Mouse (Mus musculus) gastrocnemius, postnatal 36 days (tissue): ENCODE results near the gene Vps45. TPM values are rescaled to one million over a fixed set of nuclear protein-coding genes. Genes with fewer than 3 reads are reported as not detected.

ENCODE experiments used
- DNase-seq, 2 experiments: peaks; one replicate each; pipeline ENCODE4 v3.0.0; 2022
- intact Hi-C: fragments of 180-260 bp; cut with DNase I; formaldehyde crosslinking; loops from one replicate; pipeline ENCODE4 v1.15.1; 2025
- long read RNA-seq, 2 experiments: library from polyadenylated mRNA; stranded (forward); transcript quantifications; one replicate each; pipeline ENCODE4 v2.0.0; 2021
- total RNA-seq, 2 experiments: library from RNA; stranded (reverse); gene quantifications; 2 replicates each; pipeline ENCODE4 v1.2.3; 2021

Gene Vps45
- total RNA-seq = 10 to 100 TPM; 13.4 to 17.5 TPM
- long read RNA-seq, experiment 1, transcript Vps45-203 (2 exons, 266 nt) = major isoform, 6 of 9 reads
- long read RNA-seq, experiment 1, partial matches to known transcripts = 0 of 9 reads
- long read RNA-seq, experiment 1, other reads (novel, unspliced or antisense) = 1 of 9 reads
- long read RNA-seq, experiment 2, transcript Vps45-203 (2 exons, 266 nt) = major isoform, 5 of 9 reads
- long read RNA-seq, experiment 2, partial matches to known transcripts = 1 of 9 reads
- long read RNA-seq, experiment 2, other reads (novel, unspliced or antisense) = 1 of 9 reads

DNA sequence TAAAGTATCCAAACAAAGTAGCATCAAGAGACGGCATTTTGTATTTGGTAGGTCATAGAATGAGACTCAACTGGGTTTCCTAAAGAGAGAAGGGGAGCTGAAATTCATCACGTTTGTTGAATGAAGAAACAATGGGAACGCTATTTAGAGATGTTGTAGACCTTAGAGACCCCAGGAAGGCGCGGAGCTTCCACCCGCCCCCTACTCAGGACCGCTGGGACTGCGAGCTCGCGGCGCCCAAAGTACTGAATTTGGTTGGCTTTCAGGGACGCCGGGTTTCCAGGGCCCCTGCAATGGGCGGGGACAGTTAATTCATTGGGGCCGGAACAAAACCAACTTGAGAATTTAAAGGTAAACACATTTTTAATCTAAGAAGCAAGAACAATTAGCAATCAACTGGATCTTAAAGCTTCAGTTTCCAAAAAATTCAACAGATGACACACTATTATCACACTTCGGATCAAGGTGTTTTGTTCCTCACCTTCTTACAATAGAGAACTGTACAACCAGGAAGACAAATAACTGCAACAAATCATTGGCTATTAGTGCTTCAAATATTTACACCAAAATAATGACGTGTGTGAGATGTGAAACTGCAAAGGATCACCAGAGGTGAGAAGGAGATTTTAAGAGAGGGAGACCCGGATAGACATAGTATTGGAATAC, at the start of gene Vps45:
Gene Vps45, minus strand, starts transcription at position 236 of the 666 bp plus-strand sequence.
- peak; percentile 15 to 27 for DNase-seq
- intact Hi-C loops = no loop called here

DNA sequence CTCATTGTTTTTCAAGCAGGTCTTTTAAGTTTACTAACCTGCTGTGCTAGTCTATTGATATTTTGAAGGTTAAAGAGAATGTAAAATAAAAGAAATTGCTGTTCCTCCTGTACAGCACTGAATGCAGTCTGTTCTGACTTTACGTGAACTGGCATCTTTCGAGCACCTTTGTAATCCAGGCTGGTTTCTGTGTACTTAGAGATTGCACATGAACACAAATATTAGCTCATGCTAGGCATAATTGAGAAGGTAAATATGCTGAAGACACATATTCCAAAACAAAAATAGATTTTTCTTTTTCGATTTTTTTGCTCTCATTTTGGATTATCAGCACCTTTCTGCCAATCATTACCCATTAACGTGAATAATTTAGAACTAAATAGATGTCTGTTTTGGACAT, 47.9 kb upstream of the Vps45 start:
- intact Hi-C loops = no loop called here
- DNase-seq = no peak

DNA sequence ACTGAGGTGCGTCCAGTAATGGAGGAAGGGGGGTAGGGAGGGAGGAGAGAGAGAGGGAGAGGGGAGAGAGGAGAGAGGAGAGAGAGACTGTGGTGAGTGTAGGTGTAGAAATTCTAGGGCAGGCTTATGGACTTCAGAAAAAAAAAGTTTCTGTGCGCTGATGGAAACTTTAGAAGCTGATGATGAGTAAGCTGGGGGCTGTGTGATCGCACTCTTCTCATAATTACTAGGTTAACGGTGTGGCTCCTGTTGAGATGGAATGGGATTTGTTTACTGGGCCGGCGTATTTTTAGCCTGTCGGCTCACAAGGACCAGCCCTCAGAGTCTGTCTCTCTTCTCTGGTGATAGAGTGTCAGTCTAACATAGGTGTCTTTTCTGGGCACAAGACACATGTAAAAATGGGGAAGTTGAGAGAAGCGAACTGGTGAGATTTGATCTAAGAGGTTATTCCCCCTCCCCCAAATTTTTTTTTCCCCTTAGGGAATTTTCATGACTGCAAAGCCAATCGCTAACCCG, 47.0 kb upstream of the Vps45 start:
- no peak for DNase-seq
- intact Hi-C loops = no loop called here

DNA sequence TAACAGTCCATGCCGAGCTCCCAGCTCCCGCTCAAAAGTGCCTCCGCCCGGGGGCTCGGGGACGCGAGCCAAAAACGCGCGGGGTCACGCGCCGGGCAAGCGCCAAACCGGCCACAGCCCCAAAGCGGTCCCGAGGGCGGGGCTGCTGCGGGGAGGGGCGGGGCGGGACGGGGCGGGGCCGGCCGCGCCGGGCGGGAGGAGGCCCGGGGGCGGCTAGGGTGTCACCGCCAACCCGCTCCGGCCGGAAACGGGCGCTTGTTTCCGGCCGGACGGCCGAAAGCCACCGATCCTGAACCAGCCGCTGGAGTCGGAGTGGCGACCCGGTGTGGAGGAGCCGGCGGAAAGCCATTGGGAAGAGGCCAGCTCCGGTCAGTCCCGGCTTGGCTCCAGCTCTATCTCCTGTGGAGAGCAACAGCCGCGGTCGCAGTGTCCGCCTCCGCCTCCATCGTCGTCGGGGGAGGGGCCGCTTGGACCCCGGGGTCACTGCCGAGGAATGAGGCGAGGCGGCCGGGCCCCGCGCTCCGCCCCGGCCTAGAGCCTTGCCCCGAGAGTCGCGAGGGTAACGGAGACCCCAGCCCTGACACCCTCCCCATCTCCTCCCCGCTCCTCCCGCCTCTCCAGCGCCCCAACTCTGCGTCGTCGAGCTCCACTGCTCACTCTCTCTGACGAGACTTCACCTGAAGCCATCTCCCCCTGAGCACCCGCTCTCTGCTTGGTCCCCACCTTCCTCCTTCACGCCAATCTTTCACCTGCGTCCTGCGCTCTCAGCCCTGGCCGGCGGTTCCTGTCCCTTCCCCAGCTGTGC, 46.2 kb upstream of the Vps45 start, which contains the start of gene Otud7b:
Gene Otud7b, plus strand, starts transcription at position 267 of the 805 bp plus-strand sequence.
- peak; percentile 76 to 81 for DNase-seq
- intact Hi-C loops = no loop called here

DNA sequence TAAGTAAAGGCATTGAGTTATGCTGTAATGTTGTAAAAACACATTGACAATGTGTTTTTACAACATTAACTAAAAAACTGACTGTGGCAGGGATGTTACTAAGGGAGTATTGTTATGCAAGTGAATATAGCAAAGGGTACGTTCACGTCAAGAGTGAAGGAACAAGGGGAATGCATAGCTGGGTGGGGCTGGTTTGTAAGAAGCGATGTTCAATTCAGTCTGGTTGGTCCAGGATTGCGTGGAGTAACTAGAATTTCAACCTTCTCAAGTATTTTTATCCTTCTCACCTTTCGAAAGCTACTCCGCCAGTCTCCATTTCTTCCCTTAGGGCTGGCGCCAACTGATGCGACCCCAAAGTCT, 45.6 kb upstream of the Vps45 start:
- no peak for DNase-seq
- intact Hi-C loops = no loop called here

DNA sequence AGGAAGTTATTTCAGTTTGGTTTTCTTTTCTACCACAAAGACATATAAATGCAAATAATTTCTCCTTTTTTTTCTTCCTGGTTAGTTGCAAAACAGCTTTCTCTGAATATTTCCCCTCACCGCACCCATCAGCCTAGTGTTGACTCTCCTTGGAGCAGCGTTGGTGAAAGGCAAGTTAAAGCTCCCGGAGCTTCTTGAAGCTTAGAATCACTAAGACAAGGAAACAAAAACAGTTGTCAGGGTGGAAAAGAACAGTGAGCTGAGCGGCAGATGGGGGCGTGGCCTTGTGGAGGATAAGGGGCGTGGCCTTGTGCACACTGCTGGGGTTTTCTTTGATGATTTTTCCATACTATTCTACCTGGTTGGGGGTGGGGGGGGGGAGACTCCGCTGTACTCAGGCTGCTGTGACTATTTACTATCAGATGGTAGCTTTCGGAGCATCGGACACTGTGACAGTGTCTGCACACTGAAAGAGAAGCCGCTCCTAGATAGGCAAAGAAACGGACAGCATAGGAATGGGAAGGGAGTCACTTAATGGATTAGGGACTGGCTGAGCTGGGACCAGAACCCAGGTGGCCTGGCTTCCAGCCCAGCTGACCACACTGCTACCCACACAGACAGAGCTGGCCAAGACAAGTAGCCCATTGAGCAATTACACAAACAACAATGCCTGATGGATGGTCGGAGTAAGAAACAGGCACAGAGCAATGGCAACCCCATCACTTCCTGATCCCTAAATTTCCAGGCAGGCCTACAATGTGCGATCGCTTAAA, 44.0 kb upstream of the Vps45 start:
- intact Hi-C loops = no loop called here
- DNase-seq = no peak

DNA sequence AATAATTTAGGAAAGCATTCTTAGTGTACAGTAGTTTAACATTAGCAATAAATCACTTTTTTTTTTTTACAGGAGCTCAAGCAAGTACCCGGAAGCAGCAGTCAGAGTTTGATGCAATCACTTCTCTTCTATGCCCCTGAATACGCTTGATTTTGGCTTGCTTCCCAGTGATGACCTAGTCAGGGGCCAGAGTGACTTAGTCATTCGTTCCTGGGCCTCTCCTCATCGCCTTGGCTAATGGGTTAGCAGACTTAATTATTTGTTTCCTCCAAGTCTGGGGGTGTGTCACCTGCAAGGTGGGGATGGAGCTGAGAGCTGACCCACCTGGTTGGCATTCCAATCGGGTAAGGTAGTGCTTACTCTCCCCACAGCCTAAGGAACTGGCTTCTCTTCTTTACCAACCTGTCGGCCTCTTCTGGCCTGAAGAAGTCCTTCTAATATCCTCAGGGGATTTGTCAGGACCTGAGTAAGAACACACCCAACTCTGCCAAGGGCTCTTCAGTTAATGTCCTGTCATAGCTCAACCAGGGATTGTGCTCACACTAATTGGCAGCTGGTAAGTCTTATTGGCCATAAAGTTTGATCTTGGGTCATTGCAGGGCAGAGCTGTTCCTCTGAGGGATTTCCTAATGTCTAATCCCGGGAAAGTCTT, 40.5 kb upstream of the Vps45 start:
- intact Hi-C loops = no loop called here
- peak in 1 of 2 experiments; percentile 49 for DNase-seq

DNA sequence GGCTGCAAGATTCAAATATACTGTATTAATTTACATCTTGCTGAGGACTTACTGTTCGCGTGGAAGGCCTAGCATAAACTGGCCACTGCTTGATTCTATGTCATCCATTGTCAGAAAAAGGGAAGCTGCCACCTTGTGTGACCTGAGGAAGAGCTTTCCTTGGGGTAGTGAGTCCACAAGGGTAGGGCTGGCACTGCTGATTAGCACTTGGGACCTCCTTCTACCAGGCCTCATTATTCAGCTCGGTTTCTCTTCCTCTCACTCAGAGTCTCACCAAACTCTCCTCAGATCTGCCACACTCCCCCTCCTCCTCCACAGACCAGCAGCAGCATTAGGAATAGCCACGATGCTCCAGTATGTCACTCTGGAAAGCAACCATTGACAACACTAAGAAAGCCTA, 39.9 kb upstream of the Vps45 start:
- intact Hi-C loops = no loop called here
- no peak for DNase-seq

DNA sequence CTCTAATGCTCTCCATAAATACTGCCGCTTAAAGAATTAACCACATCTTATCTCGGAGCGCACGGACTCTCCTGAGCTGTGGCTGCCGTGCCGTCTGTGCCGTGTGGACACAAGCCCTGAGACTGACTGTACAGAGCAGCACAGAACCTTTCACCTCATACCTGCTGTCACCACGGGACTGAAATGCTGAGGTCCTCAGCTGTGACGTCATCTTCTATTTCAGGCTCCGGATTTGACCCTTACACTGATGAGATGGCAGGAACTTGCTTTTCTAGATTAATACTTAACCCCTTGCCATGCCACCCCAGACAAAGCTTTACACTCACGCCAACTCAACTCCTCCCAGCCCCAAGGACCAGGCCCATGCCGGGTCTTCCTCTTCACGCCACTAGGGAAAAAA, 35.9 kb upstream of the Vps45 start:
- DNase-seq = no peak
- intact Hi-C loops = no loop called here

DNA sequence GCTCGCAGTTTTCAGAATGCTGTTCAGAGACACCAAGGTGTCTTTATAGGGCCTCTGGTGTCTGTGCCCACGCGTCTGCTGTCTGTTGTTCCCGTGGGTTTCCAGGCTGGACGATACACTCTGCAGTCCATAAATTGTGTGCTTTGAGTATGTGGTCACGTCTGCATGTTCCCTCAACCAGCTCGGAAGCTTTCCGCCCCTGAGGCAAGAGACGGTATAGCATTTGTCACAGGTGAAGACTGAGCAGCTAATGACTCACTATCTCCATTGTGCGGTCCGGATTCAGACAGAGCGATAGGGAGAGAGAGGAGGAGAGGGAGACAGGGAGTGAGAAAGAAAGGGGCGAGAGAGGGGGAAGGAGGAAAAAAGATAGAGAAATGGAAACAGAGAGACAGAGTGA, 35.2 kb upstream of the Vps45 start:
- intact Hi-C loops = no loop called here
- no peak for DNase-seq

DNA sequence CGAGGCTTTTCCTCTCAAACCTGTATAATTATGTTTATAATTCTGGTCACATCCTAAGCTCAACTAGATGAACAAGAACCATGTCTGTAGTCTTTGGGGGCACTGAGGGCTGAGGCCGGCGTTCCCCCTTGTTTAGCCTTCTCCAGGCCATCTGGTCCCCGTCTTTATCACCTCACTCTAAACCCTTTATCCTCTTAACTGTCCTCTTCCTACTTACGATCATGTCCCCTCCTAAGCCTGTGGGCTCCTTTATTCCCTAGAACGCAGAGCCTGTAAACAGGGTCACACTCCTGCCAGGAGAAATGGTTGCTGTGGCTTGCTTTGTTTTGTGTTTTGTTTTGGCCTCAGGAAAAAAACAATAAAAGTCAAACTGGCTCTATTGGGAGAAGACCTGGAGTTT, 33.7 kb upstream of the Vps45 start:
- intact Hi-C loops = no loop called here
- no peak for DNase-seq

DNA sequence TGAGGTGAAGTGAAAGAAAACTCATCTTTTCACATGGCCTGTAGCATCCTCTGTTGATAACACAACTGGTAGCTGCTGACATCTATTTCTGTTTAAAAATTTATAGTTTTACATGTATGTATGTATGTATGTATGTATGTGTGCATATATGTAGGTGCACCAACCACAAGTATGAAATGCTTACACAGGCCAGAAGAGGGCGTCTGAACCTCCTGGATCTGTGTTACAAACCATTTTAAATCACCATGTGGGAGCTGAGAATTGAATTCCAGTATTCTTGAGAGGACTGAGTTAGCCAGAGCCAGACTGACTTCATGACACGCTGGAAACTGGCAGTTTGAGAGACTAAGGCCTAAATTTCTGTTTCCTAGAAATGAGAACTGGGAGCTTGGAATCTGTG, 32.9 kb upstream of the Vps45 start:
- no peak for DNase-seq
- intact Hi-C loops = no loop called here

DNA sequence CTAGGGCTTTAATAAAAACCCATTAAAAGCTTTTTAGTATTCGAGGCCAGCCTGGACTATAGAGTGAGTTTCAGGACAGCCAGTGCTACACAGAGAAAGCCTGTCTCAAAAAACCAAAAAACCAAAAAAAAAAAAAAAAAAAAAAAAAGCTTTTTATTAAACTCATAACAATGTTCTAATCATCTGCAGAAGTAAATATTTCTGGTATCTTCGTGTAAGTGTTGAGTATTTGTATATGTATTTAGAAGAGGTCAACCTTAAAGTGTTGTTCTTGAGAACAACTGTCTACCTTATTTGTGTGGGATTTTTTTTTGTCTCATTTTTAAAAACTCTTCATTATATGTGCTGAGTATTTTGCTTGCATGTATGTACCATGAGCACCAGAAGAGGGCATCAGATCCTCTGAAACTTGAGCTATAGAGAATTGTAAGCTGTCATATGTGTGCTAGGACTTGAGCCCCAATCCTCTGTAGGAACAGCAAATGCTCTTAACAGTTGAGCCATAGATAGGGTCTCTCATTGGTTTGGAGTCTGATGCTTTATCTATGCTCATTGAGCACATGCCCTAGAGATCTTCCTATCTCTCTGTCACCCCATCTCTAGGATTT, 31.7 kb upstream of the Vps45 start:
- no peak for DNase-seq
- intact Hi-C loops = no loop called here

DNA sequence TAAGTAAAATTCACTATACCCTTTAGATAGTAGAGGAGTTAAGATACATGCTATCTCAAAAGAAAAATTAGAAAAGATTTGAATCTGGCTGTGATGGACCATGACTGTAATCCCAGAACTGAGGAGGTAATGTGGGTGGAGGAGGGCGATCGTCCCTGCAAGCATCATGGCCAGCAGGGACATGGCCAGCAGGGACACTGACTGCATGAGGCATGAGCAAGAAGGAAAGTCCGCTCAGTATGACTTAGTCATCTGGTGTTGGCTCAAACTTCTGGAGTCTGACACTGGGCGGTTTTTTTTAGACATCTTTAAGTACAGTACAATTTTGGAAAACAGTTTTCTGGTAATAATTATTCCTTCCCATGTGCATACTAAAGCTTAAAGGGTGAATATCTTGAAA, 29.5 kb upstream of the Vps45 start:
- intact Hi-C loops = no loop called here
- no peak for DNase-seq

DNA sequence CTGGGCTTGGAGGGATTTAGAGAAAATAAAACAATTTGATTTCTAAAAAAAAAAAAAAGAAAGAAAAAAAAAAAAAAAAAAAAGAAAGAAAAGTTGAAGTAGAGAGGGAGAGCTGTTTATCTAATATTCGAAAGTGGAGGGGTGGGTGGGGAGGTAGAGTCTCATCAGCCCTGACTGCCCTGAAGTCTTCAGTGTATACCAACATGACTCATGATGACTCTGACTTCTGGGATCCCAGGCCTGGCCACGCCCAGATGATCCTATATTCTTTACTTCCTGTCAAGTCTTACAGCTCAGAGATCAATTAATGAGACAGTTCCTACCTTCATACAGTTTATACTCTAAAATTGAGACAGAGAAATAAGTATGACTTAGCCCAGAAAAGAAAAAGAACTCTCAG, 29.0 kb upstream of the Vps45 start:
- no peak for DNase-seq
- intact Hi-C loops = no loop called here

DNA sequence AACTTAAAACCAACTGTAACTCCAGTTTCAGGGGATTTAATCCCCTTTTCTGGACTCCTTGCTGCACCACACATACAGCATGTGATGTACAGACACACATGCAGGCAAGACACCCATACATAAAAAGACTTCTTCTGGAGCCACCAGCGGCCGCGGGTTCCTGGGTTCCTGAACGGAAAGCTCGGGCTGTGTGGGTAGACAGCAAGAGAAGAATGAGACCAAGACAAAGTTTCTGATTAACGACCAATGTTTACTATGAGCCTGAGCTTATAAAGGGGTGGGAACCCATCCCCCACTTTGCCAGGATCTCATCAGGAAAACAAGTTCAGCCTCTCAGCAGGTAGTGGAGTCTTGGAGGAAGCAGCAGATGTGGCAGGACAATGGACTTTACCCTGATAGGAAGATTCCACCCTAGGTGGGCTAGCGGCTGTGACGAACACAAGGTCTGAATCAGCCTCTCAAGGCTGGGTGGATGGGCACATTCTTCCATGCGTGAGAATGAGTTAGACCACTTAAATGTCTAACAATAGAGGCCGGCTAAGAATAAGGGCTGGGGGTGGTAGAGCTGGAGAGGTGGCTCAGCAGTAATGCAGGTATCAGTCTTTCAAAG, 26.0 kb upstream of the Vps45 start:
- intact Hi-C loops = no loop called here
- no peak for DNase-seq

DNA sequence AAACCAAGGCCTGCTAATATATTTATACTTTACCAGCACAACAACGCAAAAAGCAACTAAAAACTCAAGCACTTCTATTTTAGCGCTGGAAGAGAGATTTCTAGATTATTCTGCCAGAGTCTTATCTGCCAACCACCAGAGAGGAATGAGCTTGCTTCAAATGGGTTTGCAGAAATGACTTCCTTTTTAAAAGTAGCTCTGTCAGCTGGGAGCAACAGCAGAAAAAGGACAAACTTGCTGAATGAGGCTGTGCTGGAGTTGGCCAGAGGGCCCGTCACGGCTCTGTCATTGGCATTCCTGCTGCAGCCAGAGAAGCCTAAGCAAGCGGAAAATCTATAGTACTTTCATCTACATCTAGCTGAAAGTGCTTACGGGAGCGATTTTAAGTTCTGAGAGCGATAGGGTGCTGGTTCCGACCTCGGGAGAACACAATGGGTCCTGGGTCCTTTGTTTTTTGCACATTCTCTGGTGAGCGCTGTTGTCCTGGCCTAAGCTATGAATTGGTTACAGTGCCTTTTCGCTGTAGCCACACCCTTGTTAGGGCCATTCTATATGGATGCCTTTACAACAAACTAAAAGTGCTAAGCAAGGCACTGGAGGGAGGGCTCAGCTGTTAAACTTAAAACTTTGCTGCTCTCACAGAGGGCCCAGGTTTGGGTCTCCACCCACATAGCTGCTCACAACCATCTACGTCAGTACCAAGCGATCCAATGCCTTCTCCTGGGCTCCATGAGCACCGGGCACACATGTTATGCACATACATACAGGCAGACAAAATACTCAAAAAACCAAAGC, 24.6 kb upstream of the Vps45 start:
- DNase-seq = no peak

DNA sequence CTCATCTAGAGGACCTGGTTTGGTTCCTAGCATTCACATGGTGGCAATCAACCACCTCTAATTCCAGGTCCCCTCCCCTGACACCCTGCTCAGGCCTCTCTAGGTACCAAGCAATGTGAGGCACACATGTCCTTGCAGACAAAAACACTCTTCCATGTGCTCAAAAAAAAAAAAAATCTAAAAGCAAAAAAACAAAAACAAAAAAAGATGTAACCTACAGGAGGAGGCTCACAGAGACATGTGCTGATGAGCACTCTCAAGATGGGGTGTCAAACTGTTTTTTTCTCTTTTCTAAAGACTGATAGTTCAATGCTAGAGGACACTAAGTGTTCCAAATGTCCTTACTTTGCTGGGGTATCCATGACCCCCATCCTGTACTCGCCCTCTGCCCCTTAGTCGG, 23.8 kb upstream of the Vps45 start:
- no peak for DNase-seq
- intact Hi-C loops = loop anchor here (2.0 kb wide), 1 partner anchor 67 kb away; no protein-coding TSS in a partner anchor

More for the DNA sequence above, 24.6 kb upstream of the Vps45 start:
- intact Hi-C loops = loop anchor here (2.0 kb wide), 1 partner anchor 66 kb away; no protein-coding TSS in a partner anchor
